Mouse (Mus musculus): ENCODE measurements at regions not wholly inside any gene's neighbourhood (a gene's known extent, or its start where the extent isn't known, plus 50 kb on each side); places are given as distances from the start of the nearest gene placed in this dataset.

DNA sequence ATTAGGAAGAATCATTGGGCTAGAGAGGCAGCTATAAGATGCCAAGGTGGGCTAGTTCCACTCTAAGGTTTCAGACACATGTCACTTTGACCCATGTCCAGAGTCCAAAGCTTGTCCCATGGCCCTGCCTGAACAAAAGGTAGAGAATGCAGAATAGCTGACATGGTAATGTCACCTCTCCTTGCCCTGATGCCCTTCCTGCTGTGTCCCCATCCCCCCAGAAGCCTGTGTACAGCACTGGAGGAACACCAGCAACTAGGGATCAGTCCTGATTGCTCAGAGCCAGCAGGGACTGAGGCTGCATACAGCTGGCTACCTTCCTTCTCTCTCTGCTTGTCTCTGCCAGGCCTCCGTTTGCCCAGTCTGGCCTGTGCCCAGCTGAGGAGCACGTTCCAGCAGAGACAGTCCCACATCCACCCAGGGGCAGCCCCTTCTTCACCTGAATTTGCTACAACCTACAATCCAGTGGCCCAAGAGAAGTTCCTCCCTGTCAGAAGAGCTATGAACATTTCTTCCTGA is 61.7 kb upstream of the Otos start:
- Histone ChIP-seq H3K9me3 (ENCODE audit: control insufficient read depth) (no peaks in the 10 kb centered on the region), H3K4me1 (replicated peaks; ENCODE audit: control insufficient read depth, insufficient read depth, low read length) (no peaks in the 10 kb centered on the region)

GRCm38 (mm10) chr1:92709190-92709850 is 60.7 kb upstream of the Otos start:
- ATAC-seq, result no peak
- Histone ChIP-seq H3K36me3 (ENCODE audit: control insufficient read depth, insufficient read depth) (no peaks in the 10 kb centered on the region), H3K9me3 (ENCODE audit: control insufficient read depth) (no peaks in the 10 kb centered on the region), H3K4me1 (replicated peaks; ENCODE audit: control insufficient read depth, insufficient read depth, low read length) (no peaks in the 10 kb centered on the region), H3K27ac (ENCODE audit: low read depth, low read length) (no peak overlapping the region), H3K9ac (ENCODE audit: low read depth, low read length) (no peak overlapping the region), H3K4me2 (replicated peaks; ENCODE audit: low read depth) (no peak overlapping the region), H3K27me3 (replicated peaks; ENCODE audit: control insufficient read depth, insufficient read depth, low read length) (no peaks in the 10 kb centered on the region), H3K4me3 (ENCODE audit: low read depth, low read length) (no peak overlapping the region)
- TF ChIP-seq CTCF (IDR thresholded peaks at IDR 0.05; ENCODE audit: low read depth), result no peak
- WGBS, result 66% methylated on average over 14 of the region's 14 CpGs

More for the DNA sequence above, 61.7 kb upstream of the Otos start:
- WGBS, result 75% methylated on average over 2 of the region's 2 CpGs
- no peak overlapping the region for H3K4me2 ChIP-seq (replicated peaks; ENCODE audit: low read depth)
- no peak overlapping the region for H3K4me3 ChIP-seq (ENCODE audit: low read depth, low read length)
- no peaks in the 10 kb centered on the region for H3K36me3 ChIP-seq (ENCODE audit: control insufficient read depth, insufficient read depth)
- H3K9ac ChIP-seq (ENCODE audit: low read depth, low read length), result no peak overlapping the region
- no peak for TF ChIP-seq CTCF (IDR thresholded peaks at IDR 0.05; ENCODE audit: low read depth)
- H3K27ac ChIP-seq (ENCODE audit: low read depth, low read length), result no peak overlapping the region
- ATAC-seq, result no peak
- no peaks in the 10 kb centered on the region for H3K27me3 ChIP-seq (replicated peaks; ENCODE audit: control insufficient read depth, insufficient read depth, low read length)

- no peak overlapping the region for H3K4me3 ChIP-seq (ENCODE audit: low read depth, low read length)
- no peak overlapping the region for H3K4me2 ChIP-seq (replicated peaks; ENCODE audit: low read depth)
- H3K36me3 ChIP-seq (ENCODE audit: control insufficient read depth, insufficient read depth), result no peaks in the 10 kb centered on the region
- H3K4me1 ChIP-seq (replicated peaks; ENCODE audit: control insufficient read depth, insufficient read depth, low read length), result no peaks in the 10 kb centered on the region
- WGBS, result 76% methylated on average over 19 of the region's 19 CpGs
- no peaks in the 10 kb centered on the region for H3K9me3 ChIP-seq (ENCODE audit: control insufficient read depth)
- no peaks in the 10 kb centered on the region for H3K27me3 ChIP-seq (replicated peaks; ENCODE audit: control insufficient read depth, insufficient read depth, low read length)
- H3K27ac ChIP-seq (ENCODE audit: low read depth, low read length), result no peak overlapping the region
- no peak overlapping the region for H3K9ac ChIP-seq (ENCODE audit: low read depth, low read length)
- peak; percentile 52 for TF ChIP-seq CTCF (IDR thresholded peaks at IDR 0.05; ENCODE audit: low read depth)
- ATAC-seq, result no peak
Measured at GRCm38 (mm10) chr1:92707917-92708897, 59.6 kb upstream of the Otos start.

DNA sequence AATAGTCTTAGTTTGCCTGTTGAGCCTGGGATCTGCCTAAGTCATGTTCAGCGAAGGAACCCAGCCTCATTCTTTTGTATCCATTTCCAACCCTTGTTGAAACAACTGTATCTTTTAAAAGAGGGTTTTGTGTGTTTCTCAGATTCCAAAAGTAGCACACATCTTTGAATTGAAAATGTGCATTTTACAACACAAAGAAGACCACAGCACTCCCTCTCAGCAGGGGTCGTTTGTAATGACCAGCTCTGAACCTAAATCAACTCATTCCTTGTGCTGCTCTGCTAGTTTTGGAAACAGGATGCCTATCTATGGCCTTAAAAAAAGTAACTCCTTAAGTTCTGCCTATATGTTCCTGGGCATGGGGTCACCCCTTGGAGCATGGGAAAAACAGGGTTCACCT is 58.8 kb upstream of the Otos start:
- Histone ChIP-seq H3K27ac (ENCODE audit: low read depth, low read length) (no peak overlapping the region), H3K27me3 (replicated peaks; ENCODE audit: control insufficient read depth, insufficient read depth, low read length) (no peaks in the 10 kb centered on the region), H3K9me3 (ENCODE audit: control insufficient read depth) (no peaks in the 10 kb centered on the region), H3K9ac (ENCODE audit: low read depth, low read length) (no peak overlapping the region), H3K4me3 (ENCODE audit: low read depth, low read length) (no peak overlapping the region), H3K4me2 (replicated peaks; ENCODE audit: low read depth) (no peak overlapping the region), H3K4me1 (replicated peaks; ENCODE audit: control insufficient read depth, insufficient read depth, low read length) (no peaks in the 10 kb centered on the region), H3K36me3 (ENCODE audit: control insufficient read depth, insufficient read depth) (no peaks in the 10 kb centered on the region)
- WGBS, result 75% methylated on average over 2 of the region's 2 CpGs
- TF ChIP-seq CTCF (IDR thresholded peaks at IDR 0.05; ENCODE audit: low read depth), result no peak
- ATAC-seq, result no peak

- WGBS, result 80% methylated on average over 12 of the region's 12 CpGs
- Histone ChIP-seq H3K9ac (ENCODE audit: low read depth, low read length) (no peak overlapping the region), H3K27me3 (replicated peaks; ENCODE audit: control insufficient read depth, insufficient read depth, low read length) (no peaks in the 10 kb centered on the region)
Measured at GRCm38 (mm10) chr1:92703903-92704302, 55.3 kb upstream of the Otos start.

DNA sequence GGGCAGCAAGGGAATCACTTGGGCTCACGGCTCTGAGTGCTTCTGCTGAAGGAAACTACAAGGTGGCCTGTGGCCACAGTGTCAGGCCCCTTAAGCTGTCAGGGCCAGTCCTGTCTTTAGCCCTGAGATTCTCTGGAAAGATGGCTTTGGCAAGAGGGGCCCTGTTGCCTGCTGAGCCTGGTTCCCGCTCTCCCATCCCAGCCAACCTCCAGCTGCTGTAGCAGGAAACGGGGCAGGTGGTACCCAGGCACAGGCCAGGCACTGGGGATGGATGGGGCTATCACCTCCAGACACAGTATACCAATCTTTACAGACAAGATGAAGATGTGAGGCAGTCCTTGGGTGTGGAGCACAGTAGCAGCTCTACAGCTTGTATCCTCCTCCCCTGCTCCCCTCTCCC is 54.6 kb upstream of the Otos start:
- WGBS, result 79% methylated on average over 3 of the region's 3 CpGs
- no peaks in the 10 kb centered on the region for H3K4me1 ChIP-seq (replicated peaks; ENCODE audit: control insufficient read depth, insufficient read depth, low read length)
- no peak overlapping the region for H3K27ac ChIP-seq (ENCODE audit: low read depth, low read length)
- H3K4me2 ChIP-seq (replicated peaks; ENCODE audit: low read depth), result no peak overlapping the region
- no peak overlapping the region for H3K4me3 ChIP-seq (ENCODE audit: low read depth, low read length)
- TF ChIP-seq CTCF (IDR thresholded peaks at IDR 0.05; ENCODE audit: low read depth), result no peak
- H3K9me3 ChIP-seq (ENCODE audit: control insufficient read depth), result no peaks in the 10 kb centered on the region
- no peaks in the 10 kb centered on the region for H3K27me3 ChIP-seq (replicated peaks; ENCODE audit: control insufficient read depth, insufficient read depth, low read length)
- ATAC-seq, result no peak
- H3K36me3 ChIP-seq (ENCODE audit: control insufficient read depth, insufficient read depth), result no peaks in the 10 kb centered on the region
- H3K9ac ChIP-seq (ENCODE audit: low read depth, low read length), result no peak overlapping the region

More at GRCm38 (mm10) chr1:92703903-92704302, 55.3 kb upstream of the Otos start:
- no peak for ATAC-seq
- H3K4me2 ChIP-seq (replicated peaks; ENCODE audit: low read depth), result no peak overlapping the region
- H3K36me3 ChIP-seq (ENCODE audit: control insufficient read depth, insufficient read depth), result no peaks in the 10 kb centered on the region
- H3K9me3 ChIP-seq (ENCODE audit: control insufficient read depth), result no peaks in the 10 kb centered on the region
- no peak for TF ChIP-seq CTCF (IDR thresholded peaks at IDR 0.05; ENCODE audit: low read depth)
- no peaks in the 10 kb centered on the region for H3K4me1 ChIP-seq (replicated peaks; ENCODE audit: control insufficient read depth, insufficient read depth, low read length)
- H3K27ac ChIP-seq (ENCODE audit: low read depth, low read length), result no peak overlapping the region
- H3K4me3 ChIP-seq (ENCODE audit: low read depth, low read length), result no peak overlapping the region
